Mouse (Mus musculus): ENCODE measurements around the gene Card10.

DNA sequence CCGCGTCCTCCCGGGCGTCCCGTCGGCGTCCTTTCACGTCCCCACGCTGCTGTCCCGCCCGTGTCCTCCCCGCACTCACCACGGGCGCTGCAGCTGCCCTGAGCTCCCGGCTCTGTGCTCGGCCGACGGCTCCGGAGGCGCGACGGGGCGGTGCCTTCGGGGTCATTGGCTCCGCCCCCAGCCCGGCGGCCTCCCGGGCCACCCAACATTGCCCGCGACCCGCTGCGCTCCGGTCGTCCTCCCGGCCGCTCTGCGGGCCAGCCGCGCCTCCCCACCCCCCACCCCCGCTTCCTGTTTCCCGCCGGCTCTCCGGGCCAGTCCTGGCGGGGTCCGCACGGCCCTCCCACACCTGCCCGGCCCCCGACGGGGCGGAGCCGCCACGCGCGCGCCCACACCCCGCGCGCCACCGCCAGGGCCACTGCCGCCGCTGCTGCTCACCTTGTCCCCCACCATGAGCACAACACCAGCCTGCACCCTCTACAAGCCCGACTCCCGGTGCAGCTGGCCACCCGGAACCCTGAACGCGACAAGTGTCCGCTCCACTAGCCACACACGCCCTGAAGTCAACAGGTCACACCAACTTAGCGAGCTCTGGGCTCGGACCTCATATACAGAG is at the start of gene Card10:
- TF ChIP-seq CTCF (IDR thresholded peaks at IDR 0.05; ENCODE audit: control insufficient read depth, insufficient read depth, insufficient read length): no peak
- no peak for TF ChIP-seq USF1 (IDR thresholded peaks at IDR 0.05; ENCODE audit: low read depth)
- TF ChIP-seq MAX (IDR thresholded peaks at IDR 0.05): no peak

Measured in C2C12 (cell line).